Mouse (Mus musculus): ENCODE measurements around the gene Gpd1l.
A peak's percentile ranks its signal among the peaks of the same experiment; 100 is the strongest.

DNA sequence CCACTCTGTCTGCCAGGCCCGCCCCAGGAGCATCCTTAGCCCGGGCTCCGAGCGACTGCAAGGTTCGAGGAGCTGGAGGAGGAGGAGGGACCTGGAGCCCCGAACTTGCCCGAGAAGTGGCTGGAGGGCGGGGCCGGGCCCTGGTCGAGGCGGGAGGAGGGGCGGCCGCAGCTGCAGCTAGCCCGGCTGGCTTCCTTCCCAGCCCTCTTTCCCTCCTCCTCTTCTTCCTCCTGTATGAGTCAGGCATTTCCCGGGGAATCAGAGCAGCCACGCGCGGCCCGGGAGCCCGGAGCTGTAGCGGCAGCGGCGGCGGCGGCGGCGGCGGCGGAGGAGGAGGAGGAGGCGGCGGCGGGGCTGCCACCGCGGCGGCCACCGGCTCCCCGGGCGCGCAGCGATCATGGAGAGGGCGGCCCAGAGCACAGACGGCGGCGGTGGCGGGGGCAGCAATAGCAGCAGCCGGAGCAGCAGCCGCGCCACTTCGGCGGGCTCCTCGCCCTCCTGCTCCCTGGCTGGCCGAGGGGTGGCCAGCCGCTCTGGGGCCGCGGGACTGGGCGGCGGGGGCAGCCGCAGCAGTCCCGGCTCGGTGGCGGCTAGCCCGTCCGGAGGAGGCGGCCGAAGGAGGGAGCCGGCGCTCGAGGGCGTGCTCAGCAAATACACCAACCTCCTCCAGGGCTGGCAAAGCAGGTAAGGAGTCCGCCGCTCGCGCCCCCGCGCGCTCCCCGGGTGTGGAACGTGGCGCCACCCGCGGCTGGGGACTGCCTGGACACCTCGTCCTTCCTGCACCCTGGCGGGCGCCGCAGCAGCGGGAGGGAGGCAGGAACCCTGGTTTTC, 44.7 kb upstream of the Gpd1l start, which contains the start of gene Osbpl10:
- TF ChIP-seq CTCF (IDR thresholded peaks at IDR 0.05; ENCODE audit: borderline replicate concordance, extremely low read depth, insufficient read depth, insufficient read length), result no peak
- peak; percentile 14; the same call in 1 of the 2 replicates for TF ChIP-seq POLR2A (IDR thresholded peaks at IDR 0.05; ENCODE audit: borderline replicate concordance, extremely low read depth, insufficient read depth, insufficient read length, poor library complexity, severe bottlenecking)
